Mouse (Mus musculus): ENCODE data around the gene Lyst.
"Not testable (repeated sequence)": the region's sequence is repeated elsewhere in the genome, so short reads cannot be mapped to it uniquely, and the experiment has no call there.

The Lyst gene

GRCm38 (mm10) chr13:13590048-13591011 lies at the start of gene Lyst:
TSS of gene Lyst (plus strand) at chr13:13590397.
- DNase-seq (ENCODE audit: extremely low spot score) = peak; percentile 99

- not testable (repeated sequence) for DNase-seq (ENCODE audit: extremely low spot score)
These were observed 47.1 kb upstream of the Lyst start for GRCm38 (mm10) chr13:13543073-13543472.

GRCm38 (mm10) chr13:13546792-13547191 lies 43.4 kb upstream of the Lyst start:
- no peak for DNase-seq (ENCODE audit: extremely low spot score)

- no peak for DNase-seq (ENCODE audit: extremely low spot score)
These were observed 42.3 kb upstream of the Lyst start for GRCm38 (mm10) chr13:13547889-13548288.

- no peak for DNase-seq (ENCODE audit: extremely low spot score)
These were observed 41.6 kb upstream of the Lyst start for GRCm38 (mm10) chr13:13548431-13549190.

- no peak for DNase-seq (ENCODE audit: extremely low spot score)
These were observed 40.2 kb upstream of the Lyst start for GRCm38 (mm10) chr13:13549687-13550660.

- DNase-seq (ENCODE audit: extremely low spot score) = no peak
These were observed 38.2 kb upstream of the Lyst start for GRCm38 (mm10) chr13:13552020-13552419.

- DNase-seq (ENCODE audit: extremely low spot score) = no peak
These were observed 36.5 kb upstream of the Lyst start for GRCm38 (mm10) chr13:13553660-13554059.

- DNase-seq (ENCODE audit: extremely low spot score) = no peak
These were observed 35.0 kb upstream of the Lyst start for GRCm38 (mm10) chr13:13555196-13555595.

GRCm38 (mm10) chr13:13557001-13557743 lies 33.0 kb upstream of the Lyst start:
- DNase-seq (ENCODE audit: extremely low spot score) = no peak

GRCm38 (mm10) chr13:13558251-13558650 lies 31.9 kb upstream of the Lyst start:
- DNase-seq (ENCODE audit: extremely low spot score) = no peak

- DNase-seq (ENCODE audit: extremely low spot score) = no peak
These were observed 31.3 kb upstream of the Lyst start for GRCm38 (mm10) chr13:13558900-13559299.

- DNase-seq (ENCODE audit: extremely low spot score) = no peak
These were observed 27.6 kb upstream of the Lyst start for GRCm38 (mm10) chr13:13562571-13562970.

- no peak for DNase-seq (ENCODE audit: extremely low spot score)
These were observed 26.1 kb upstream of the Lyst start for GRCm38 (mm10) chr13:13564116-13564515.

- DNase-seq (ENCODE audit: extremely low spot score) = no peak
These were observed 25.7 kb upstream of the Lyst start for GRCm38 (mm10) chr13:13564541-13564940.

GRCm38 (mm10) chr13:13567640-13568039 lies 22.6 kb upstream of the Lyst start:
- no peak for DNase-seq (ENCODE audit: extremely low spot score)

- no peak for DNase-seq (ENCODE audit: extremely low spot score)
These were observed 21.4 kb upstream of the Lyst start for GRCm38 (mm10) chr13:13568824-13569223.

- no peak for DNase-seq (ENCODE audit: extremely low spot score)
These were observed 20.6 kb upstream of the Lyst start for GRCm38 (mm10) chr13:13569603-13570002.

- no peak for DNase-seq (ENCODE audit: extremely low spot score)
These were observed 17.9 kb upstream of the Lyst start for GRCm38 (mm10) chr13:13572060-13572835.

GRCm38 (mm10) chr13:13572941-13573340 lies 17.3 kb upstream of the Lyst start:
- no peak for DNase-seq (ENCODE audit: extremely low spot score)

All from embryo, embryonic 9.5 days (tissue).